Mouse (Mus musculus): ENCODE results near the gene Sh3kbp1. TPM values are rescaled to one million over a fixed set of nuclear protein-coding genes. Genes with fewer than 3 reads are reported as not detected.

Sh3kbp1 gene
- polyA plus RNA-seq, 1 experiment from 2014 or later, result 39.1 TPM

- no peak overlapping the region for H3K4me2 ChIP-seq (replicated peaks)
- H3K36me3 ChIP-seq, result no peaks in the 10 kb centered on the region
- H3K27me3 ChIP-seq, result no peaks in the 10 kb centered on the region
- no peak for ATAC-seq (ENCODE audit: insufficient number of reproducible peaks, low FRiP score, low TSS enrichment, low read depth)
- no peak overlapping the region for H3K27ac ChIP-seq (replicated peaks)
- H3K4me1 ChIP-seq, result no peaks in the 10 kb centered on the region
- no peak overlapping the region for H3K9ac ChIP-seq
- 50% methylated on average over 3 of the region's 3 CpGs for WGBS
- H3K9me3 ChIP-seq (replicated peaks), result no peaks in the 10 kb centered on the region
- no peak overlapping the region for H3K4me3 ChIP-seq (replicated peaks)
These were observed 117.5 kb downstream of the Sh3kbp1 start for GRCm38 (mm10) chrX:159744620-159745019.

- Histone ChIP-seq H3K9ac (no peak overlapping the region), H3K27ac (replicated peaks) (no peak overlapping the region), H3K9me3 (replicated peaks) (no peaks in the 10 kb centered on the region), H3K4me3 (replicated peaks) (no peak overlapping the region), H3K4me1 (no peaks in the 10 kb centered on the region), H3K27me3 (no peaks in the 10 kb centered on the region), H3K36me3 (no peaks in the 10 kb centered on the region), H3K4me2 (replicated peaks) (no peak overlapping the region)
- WGBS, result 73% methylated on average over 1 of the region's 1 CpGs
- ATAC-seq (ENCODE audit: insufficient number of reproducible peaks, low FRiP score, low TSS enrichment, low read depth), result no peak
These were observed 124.8 kb downstream of the Sh3kbp1 start for GRCm38 (mm10) chrX:159751834-159752233.

GRCm38 (mm10) chrX:159756261-159756660 lies 129.2 kb downstream of the Sh3kbp1 start:
- no peaks in the 10 kb centered on the region for H3K4me1 ChIP-seq
- H3K4me3 ChIP-seq (replicated peaks), result no peak overlapping the region
- H3K27me3 ChIP-seq, result no peaks in the 10 kb centered on the region
- H3K36me3 ChIP-seq, result no peaks in the 10 kb centered on the region
- no peaks in the 10 kb centered on the region for H3K9me3 ChIP-seq (replicated peaks)
- no peak for ATAC-seq (ENCODE audit: insufficient number of reproducible peaks, low FRiP score, low TSS enrichment, low read depth)
- H3K4me2 ChIP-seq (replicated peaks), result no peak overlapping the region
- no peak overlapping the region for H3K9ac ChIP-seq
- no peak overlapping the region for H3K27ac ChIP-seq (replicated peaks)

- no peak for ATAC-seq (ENCODE audit: insufficient number of reproducible peaks, low FRiP score, low TSS enrichment, low read depth)
- Histone ChIP-seq H3K4me3 (replicated peaks) (no peak overlapping the region), H3K4me1 (no peaks in the 10 kb centered on the region), H3K9ac (no peak overlapping the region), H3K36me3 (no peaks in the 10 kb centered on the region), H3K27me3 (no peaks in the 10 kb centered on the region), H3K4me2 (replicated peaks) (no peak overlapping the region), H3K9me3 (replicated peaks) (no peaks in the 10 kb centered on the region), H3K27ac (replicated peaks) (no peak overlapping the region)
- 90% methylated on average over 7 of the region's 7 CpGs for WGBS
These were observed 130.1 kb downstream of the Sh3kbp1 start for GRCm38 (mm10) chrX:159756901-159757821.

- no peak for ATAC-seq (ENCODE audit: insufficient number of reproducible peaks, low FRiP score, low TSS enrichment, low read depth)
- Histone ChIP-seq H3K9me3 (replicated peaks) (no peaks in the 10 kb centered on the region), H3K36me3 (no peaks in the 10 kb centered on the region), H3K9ac (no peak overlapping the region), H3K4me1 (no peaks in the 10 kb centered on the region), H3K27me3 (no peaks in the 10 kb centered on the region), H3K4me3 (replicated peaks) (no peak overlapping the region), H3K27ac (replicated peaks) (no peak overlapping the region), H3K4me2 (replicated peaks) (no peak overlapping the region)
- WGBS, result 75% methylated on average over 5 of the region's 5 CpGs
These were observed 130.9 kb downstream of the Sh3kbp1 start for GRCm38 (mm10) chrX:159757854-159758540.

GRCm38 (mm10) chrX:159763801-159764200 lies 136.7 kb downstream of the Sh3kbp1 start:
- 83% methylated on average over 3 of the region's 3 CpGs for WGBS
- no peak for ATAC-seq (ENCODE audit: insufficient number of reproducible peaks, low FRiP score, low TSS enrichment, low read depth)

GRCm38 (mm10) chrX:159765850-159766249 lies 138.8 kb downstream of the Sh3kbp1 start:
- H3K4me1 ChIP-seq, result no peaks in the 10 kb centered on the region
- no peak overlapping the region for H3K27ac ChIP-seq (replicated peaks)
- H3K9ac ChIP-seq, result no peak overlapping the region
- H3K27me3 ChIP-seq, result 0 out of 2 replicates have a peak, but pooled peaks cover 4% of the 10 kb centered on the region
- no peaks in the 10 kb centered on the region for H3K9me3 ChIP-seq (replicated peaks)
- WGBS, result 63% methylated on average over 1 of the region's 1 CpGs
- no peak for ATAC-seq (ENCODE audit: insufficient number of reproducible peaks, low FRiP score, low TSS enrichment, low read depth)
- H3K4me3 ChIP-seq (replicated peaks), result no peak overlapping the region
- no peak overlapping the region for H3K4me2 ChIP-seq (replicated peaks)
- H3K36me3 ChIP-seq, result no peaks in the 10 kb centered on the region

More at GRCm38 (mm10) chrX:159763801-159764200, 136.7 kb downstream of the Sh3kbp1 start:
- Histone ChIP-seq H3K4me2 (replicated peaks) (no peak overlapping the region), H3K4me1 (no peaks in the 10 kb centered on the region), H3K36me3 (no peaks in the 10 kb centered on the region), H3K27me3 (0 out of 2 replicates have a peak, but pooled peaks cover 3% of the 10 kb centered on the region), H3K4me3 (replicated peaks) (no peak overlapping the region), H3K9ac (no peak overlapping the region), H3K27ac (replicated peaks) (no peak overlapping the region), H3K9me3 (replicated peaks) (no peaks in the 10 kb centered on the region)

GRCm38 (mm10) chrX:159769005-159769404 lies 141.9 kb downstream of the Sh3kbp1 start:
- WGBS, result 44% methylated on average over 2 of the region's 2 CpGs
- H3K27ac ChIP-seq (replicated peaks), result no peak overlapping the region
- H3K9me3 ChIP-seq (replicated peaks), result no peaks in the 10 kb centered on the region
- ATAC-seq (ENCODE audit: insufficient number of reproducible peaks, low FRiP score, low TSS enrichment, low read depth), result no peak
- H3K4me2 ChIP-seq (replicated peaks), result no peak overlapping the region
- 0 out of 2 replicates have a peak, but pooled peaks cover 4% of the 10 kb centered on the region for H3K27me3 ChIP-seq
- H3K4me1 ChIP-seq, result no peaks in the 10 kb centered on the region
- H3K4me3 ChIP-seq (replicated peaks), result no peak overlapping the region
- H3K9ac ChIP-seq, result no peak overlapping the region
- no peaks in the 10 kb centered on the region for H3K36me3 ChIP-seq

DNA sequence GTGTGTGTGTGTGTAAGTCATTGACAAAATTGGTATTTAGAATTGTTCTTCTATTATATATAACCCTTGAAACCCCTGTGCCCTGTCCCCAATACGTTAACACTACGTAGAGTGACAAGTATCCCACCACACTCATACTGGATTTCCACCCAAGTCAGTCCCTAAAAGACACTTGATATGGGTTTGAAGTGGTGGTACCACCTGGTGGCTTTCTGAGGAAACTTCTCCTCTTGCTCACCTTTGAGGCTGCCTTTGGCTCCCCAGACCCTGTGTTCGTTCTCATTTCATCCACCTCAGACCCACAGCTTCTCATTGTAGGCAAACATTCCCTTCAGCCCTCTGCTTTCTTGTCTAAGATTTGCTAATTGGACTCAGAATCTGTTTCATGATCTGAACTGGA lies 142.7 kb downstream of the Sh3kbp1 start:
- no peak overlapping the region for H3K9ac ChIP-seq
- H3K27ac ChIP-seq (replicated peaks), result no peak overlapping the region
- H3K9me3 ChIP-seq (replicated peaks), result no peaks in the 10 kb centered on the region
- ATAC-seq (ENCODE audit: insufficient number of reproducible peaks, low FRiP score, low TSS enrichment, low read depth), result no peak
- H3K36me3 ChIP-seq, result no peaks in the 10 kb centered on the region
- 85% methylated on average over 3 of the region's 3 CpGs for WGBS
- H3K27me3 ChIP-seq, result 0 out of 2 replicates have a peak, but pooled peaks cover 4% of the 10 kb centered on the region
- no peak overlapping the region for H3K4me3 ChIP-seq (replicated peaks)
- no peaks in the 10 kb centered on the region for H3K4me1 ChIP-seq
- H3K4me2 ChIP-seq (replicated peaks), result no peak overlapping the region

GRCm38 (mm10) chrX:159772137-159772536 lies 145.1 kb downstream of the Sh3kbp1 start:
- Histone ChIP-seq H3K9ac (no peak overlapping the region), H3K4me3 (replicated peaks) (no peak overlapping the region), H3K9me3 (replicated peaks) (no peaks in the 10 kb centered on the region), H3K4me2 (replicated peaks) (no peak overlapping the region), H3K27ac (replicated peaks) (no peak overlapping the region), H3K36me3 (no peaks in the 10 kb centered on the region), H3K4me1 (no peaks in the 10 kb centered on the region), H3K27me3 (0 out of 2 replicates have a peak, but pooled peaks cover 4% of the 10 kb centered on the region)
- WGBS, result 66% methylated on average over 4 of the region's 4 CpGs
- no peak for ATAC-seq (ENCODE audit: insufficient number of reproducible peaks, low FRiP score, low TSS enrichment, low read depth)

GRCm38 (mm10) chrX:159775042-159775441 lies 148.0 kb downstream of the Sh3kbp1 start:
- Histone ChIP-seq H3K36me3 (no peaks in the 10 kb centered on the region), H3K9ac (no peak overlapping the region), H3K27ac (replicated peaks) (no peak overlapping the region), H3K27me3 (no peaks in the 10 kb centered on the region), H3K9me3 (replicated peaks) (no peaks in the 10 kb centered on the region), H3K4me2 (replicated peaks) (no peak overlapping the region), H3K4me1 (no peaks in the 10 kb centered on the region), H3K4me3 (replicated peaks) (no peak overlapping the region)
- WGBS, result 80% methylated on average over 4 of the region's 4 CpGs
- no peak for ATAC-seq (ENCODE audit: insufficient number of reproducible peaks, low FRiP score, low TSS enrichment, low read depth)

Measured in embryonic facial prominence, embryonic 15.5 days (tissue).